Mouse (Mus musculus): Measurements from ENCODE around the gene Spen.

The Spen gene

DNA sequence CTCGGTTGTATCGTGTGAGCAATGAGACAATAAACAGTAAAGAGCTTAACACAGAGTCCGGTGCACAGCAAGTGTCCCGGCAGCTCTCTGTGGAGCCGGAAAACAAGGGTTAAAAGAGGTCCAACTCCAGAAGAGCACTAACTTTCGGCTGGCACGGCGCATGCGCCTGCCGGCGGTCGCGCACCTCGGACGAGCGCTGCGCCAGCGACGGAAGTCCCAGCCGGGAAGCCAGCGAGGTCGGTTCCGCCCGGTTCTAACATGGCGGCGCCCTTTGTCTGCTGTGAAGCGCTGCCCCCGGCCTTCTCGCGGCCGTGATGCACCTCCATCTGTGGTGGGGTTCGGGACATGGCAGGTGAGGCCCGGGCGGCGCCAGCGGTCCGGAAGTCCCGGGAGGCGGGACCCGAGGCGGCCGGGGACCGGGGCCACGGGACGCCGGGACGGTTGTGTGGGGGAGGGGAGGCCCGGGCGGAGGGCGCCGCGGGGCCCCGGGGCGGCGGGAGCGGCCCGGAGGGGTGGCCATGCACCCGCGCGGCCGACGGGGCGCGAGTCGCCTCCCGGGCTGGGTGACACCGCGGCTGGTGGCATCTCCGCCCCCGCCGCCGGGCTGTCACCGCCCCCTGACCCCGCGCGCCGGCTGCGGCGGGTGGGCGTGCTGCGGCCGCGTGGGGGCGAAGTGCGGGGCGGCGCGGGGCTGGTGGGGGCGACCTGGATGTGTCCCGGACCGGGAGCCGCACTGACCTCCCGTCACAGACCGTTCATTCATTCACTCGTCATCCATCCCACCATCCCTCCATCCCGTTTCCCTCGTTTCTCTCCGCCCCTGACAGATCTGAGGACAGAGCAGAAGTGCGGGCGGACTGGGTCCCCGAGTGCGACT lies 93.7 kb downstream of the Spen start, which contains the start of gene Zbtb17:
Gene Zbtb17 (plus strand): TSS at position 204 of the 877 bp plus-strand sequence.
- DNase-seq, result peak; percentile 95

DNA sequence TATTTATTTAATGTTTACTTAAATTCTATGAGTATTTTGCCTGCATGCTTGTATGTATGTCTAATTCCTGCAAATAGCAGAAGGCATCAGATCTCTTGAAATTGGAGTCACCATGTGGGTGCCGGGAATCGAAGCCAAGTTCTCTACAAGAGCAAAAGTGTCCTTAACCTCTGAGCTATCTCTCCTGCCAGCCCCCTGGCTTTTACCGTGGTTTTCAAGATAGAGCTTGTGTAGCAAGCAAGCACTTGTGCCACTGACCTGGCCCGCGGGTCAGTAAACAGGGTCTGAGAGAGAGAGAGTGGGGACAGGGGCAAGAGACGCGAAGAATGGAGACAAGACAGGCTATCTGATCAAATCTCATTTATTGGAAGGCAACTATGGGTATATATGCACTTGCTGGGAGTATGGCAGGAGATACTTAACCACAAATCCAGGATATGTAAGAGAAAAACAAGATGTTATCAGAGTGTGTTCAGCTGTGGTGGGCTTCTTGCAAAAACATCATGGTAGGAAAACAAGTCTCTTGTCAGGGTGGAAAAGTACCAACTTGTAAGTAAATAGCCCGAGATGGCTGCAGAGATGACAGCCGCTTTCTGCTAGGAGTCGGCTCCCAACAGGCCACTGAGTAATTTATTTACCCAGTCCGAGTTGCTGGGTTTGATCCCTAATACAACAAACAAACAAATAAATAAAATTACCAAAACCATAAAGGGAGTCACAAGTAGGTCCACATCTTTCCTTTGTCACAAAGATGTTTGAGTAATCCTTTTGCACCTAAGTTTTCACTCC lies 94.6 kb downstream of the Spen start:
- DNase-seq, result no peak

DNA sequence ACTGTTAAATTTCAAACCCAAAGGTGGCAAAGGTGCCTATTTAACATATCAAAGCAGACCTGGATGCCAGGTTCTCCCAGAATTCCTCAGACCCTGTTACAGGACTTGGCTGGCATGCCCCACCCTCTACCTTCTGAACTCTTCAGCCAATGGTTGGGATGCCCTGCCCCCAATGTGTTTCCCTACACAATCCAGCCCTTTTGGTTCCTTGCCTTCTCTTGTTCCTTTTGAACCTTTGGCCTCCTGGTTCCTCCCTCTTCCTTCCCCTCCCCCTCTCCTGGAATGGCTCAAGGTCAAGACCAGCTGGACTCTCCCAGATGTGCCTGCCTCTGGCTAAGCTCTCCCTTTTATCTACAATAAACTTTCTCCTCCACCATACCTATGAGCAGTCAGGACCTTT lies 97.5 kb downstream of the Spen start:
- no peak for DNase-seq

DNA sequence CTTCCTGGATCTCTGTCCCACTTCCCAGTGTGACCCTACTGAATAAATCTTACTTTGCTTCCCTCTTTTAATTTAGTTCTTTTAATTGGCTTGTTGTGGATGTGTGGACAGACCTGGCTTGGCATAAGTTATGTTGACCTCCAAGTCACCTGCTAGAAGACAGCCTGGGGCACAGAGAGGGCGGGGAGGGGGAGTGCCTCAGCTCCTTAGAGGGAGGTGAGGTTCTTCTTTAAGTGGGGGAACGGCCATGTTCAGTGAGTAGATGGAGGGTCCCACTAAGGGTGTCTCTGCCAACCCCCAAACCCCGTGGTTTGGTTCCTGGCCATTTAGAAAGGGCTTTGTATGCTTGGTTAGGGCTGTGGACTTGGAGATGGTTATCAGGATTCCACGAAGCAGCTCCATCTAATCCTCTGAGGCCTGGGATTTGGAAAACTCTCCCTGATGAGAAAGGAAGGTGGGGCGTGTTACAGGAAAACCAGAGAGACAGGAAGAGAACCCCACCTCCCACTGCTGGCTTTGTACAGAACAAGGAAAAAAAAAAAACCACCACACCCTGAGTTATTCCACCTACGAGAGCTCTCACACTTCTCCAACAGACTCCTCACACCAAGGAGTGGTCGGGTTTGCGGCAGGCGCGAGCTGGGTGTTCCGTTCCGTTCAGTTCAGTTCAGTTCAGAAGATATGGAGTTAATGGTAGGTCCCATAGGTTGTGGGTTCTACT lies 99.2 kb downstream of the Spen start:
- DNase-seq, result no peak

DNA sequence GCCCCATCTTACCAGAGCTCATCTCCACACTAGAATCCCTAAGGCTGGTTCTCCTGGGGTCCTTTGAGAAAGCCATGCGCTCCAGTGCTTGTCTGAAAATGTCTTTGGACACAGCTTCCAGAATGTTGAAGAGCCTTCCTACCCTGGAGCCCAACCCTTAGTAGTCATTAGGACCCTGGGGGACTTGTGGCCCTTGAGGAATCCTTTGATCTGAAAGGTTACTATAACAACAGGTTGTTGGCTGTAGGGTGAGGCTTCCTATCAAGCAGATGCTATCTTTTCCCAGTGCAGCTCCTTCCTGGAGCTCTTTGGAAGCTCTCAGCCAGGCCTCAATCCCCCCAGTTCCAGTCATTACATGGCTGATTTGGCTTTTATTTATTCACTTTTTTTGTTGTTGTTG lies 102.4 kb downstream of the Spen start, which contains the start of gene Srarp:
Gene Srarp (minus strand): TSS at position 132 of the 400 bp plus-strand sequence.
- DNase-seq, result no peak

DNA sequence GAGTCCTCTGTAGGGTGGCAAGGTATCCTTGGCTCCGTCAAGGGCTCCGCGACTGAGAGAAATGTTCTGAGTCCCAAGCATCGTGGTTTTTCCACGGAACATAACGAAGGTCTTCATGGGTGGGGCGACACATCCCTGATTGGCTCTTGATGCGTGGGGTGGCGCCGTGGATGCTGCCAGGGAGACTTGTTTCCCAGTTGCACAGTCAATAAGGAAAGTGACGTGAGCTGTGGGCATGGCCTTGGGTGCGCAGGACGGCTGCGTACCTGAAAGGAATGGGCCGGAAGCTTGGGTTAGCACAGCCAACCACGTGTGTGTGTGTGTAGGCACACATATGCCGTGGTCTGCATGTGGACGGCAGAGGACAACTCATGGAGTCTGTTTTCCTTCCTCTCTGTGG lies 105.2 kb downstream of the Spen start:
- no peak for DNase-seq

DNA sequence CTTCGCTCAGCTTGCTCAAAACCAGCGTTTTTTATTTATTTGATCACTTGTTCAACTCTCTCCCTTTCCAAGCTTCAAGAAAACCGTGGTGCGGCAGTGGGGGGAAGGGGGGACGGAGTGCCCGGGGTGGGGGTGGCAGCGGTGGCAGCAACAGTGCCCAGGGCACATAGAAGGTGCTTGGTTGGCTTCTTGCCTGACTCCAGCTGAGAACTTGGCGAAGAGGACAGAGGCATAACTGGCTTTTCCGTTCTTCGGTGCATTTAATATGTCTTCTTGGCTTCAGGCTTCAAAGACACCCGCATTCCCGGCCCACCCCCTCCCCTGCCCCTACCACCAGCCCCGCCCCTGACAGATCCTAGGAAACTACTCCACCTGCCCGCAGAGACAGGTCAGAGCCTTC lies 105.7 kb downstream of the Spen start:
- DNase-seq, result no peak

DNA sequence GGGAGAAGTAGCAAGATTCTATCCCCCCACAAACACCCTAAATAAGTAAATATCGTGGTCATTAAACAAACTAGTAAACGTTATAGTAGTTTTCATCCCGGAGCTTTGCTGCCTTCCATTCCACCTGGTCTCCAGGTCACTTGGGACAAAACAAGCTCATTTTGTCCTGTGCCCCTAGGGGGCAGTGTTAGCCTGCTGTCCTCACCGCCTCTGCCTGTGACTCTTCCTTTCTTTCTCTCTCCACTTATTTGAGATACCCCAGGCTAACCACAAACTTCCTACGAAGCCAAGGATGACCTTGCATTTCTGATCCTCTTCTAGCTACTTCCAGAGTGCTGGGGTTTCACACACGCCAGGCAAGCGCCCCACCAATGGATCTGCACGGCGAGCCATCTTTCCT lies 107.4 kb downstream of the Spen start:
- DNase-seq, result peak; percentile 75

DNA sequence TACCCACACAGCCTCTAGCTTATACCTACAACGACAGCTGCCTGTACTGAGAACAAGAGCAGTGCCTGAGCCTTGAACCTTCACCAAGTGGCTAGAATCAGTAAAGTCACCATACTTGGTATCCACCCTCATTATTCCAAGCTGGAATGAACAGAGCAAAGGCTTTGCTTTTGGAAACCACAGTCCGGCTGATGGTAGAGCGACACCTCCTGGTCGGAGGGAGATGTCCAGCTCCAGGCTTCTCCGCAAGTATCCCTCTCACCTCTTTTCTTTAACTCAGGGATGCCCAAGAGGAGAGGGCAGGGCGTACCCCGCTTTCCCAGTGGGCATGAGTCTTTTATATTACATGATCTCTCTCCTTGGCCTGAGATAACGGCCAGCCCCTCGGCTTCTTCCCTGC lies 108.5 kb downstream of the Spen start:
- peak; percentile 47 for DNase-seq

DNA sequence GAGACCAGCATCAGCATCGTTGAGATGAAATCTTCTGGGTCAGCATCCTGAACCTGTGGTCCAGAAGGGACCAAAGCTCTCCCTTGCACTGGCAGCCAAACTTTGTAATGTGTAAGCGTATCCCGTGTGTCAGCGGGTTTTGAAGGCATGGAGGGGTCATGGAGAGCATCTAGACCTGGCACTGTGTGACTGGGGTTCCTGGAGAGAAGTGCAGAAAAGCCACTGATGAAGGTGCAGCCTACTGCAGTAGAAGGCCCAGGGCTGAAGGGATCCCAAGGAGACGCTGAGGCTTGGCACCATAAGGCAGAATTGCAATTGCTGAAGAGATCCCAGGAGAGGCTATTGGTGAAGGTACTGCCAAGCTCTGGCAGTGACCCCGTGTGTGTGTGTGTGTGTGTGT lies 109.0 kb downstream of the Spen start:
- no peak for DNase-seq

DNA sequence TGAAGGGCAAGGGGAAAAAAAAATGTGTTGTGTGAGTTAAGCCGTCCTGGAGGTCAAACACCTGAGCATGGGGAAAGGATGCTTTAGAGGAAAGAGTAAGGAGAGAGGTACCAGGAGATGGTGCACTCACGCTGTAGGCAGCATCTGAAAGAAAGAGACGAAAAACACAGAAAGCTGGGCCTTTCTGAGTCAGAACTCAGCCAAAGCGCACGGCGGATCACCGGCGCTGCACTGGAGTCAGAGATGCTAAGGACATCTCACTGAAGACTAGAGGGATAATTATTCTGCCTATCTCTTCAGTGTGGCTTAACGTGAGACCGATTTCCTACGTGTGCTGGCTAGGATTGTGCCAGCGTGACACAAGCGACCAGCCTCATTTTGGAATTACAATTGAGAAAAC lies 110.5 kb downstream of the Spen start:
- no peak for DNase-seq

DNA sequence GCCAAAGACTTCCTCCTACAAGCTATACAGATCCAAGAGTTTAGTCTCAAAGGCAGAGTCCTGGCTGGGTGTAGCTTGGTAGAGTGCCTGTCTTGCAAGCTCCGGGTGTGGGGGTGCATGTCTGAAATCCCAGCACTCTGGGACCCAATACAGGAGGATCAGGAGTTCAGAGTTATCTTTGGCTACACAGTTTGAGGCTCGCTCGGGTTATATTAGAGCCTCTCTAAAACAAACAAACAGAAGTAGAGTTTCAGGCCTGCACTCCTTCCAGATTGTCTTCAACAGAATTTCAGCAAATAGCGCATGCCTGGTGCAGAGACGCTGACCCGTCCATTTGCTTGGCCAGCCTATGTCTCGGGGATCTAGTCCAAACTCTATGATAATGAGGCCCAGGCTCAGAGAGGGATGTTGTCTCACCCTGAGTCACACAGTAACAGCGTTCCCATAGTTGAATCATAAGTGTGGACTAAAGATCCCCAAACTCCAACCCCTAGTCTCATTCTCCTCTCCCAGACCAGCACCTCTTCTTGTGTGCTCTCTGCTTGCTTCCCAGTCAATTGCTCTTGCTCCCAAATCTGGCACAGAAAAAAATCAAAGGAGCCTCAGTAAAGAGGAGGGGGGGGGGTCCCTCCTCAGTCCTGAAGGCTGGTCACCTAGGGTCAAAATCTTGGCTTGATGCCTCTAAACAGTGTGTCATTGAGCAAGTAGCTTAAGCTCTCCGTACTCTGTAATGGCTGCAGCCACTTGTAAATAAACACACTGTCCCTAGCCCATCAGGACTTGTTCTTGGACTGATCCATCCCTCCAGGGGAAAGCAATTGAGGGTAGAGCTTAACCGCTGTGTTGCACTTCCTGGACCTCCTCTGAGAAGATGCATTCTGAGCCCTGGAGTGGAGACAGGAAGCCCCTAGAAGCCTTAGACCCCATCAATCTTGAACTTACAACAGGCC lies 111.3 kb downstream of the Spen start:
- DNase-seq, result no peak

DNA sequence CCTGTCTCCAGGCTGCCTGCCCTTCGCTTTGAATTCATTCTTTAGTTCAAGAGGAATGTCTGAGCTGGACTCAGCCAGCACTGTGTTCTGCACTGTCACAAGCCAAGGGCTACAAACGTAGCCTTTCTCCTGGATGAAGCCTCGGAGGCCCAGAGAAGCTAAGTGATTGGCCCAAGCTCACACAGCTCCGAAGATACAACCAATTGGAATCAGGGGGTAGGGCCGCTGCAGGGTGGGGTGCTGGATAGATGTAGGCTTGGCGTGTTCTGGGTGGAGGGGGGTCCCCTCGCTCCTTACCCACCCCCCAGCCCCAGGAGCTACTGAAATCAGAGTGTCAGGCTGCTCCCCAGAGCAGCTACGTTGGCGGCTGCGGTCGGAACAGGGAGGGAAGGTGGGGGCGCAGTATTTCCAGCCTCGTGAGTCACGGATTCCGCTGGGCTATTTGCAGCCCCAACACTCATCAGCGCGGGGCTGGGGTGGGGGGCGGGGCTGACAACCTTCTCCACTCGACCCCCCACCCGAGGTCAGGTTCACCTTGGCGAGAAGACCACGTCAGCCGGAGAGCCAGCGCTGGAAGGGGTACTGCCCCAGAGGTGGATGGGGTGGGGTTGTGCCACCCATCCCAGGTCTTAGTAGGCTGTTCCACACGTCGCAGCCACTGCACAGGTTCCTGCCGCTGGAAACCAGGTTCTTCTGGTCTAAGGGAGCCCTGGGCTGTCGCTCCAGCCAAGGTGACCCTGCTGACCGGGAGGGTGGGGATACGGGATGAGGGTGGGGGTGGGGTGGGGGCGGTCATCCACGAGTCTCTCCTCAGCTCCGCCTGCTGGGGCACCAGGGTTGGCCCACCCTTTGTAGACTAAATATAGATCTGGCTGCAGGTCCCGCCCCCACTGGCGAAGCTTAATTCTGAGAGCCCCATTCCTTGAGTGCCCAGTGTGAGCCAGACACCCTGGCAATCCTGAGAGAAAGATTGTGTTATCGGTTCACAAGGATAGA lies 112.6 kb downstream of the Spen start:
- peak; percentile 53 for DNase-seq

DNA sequence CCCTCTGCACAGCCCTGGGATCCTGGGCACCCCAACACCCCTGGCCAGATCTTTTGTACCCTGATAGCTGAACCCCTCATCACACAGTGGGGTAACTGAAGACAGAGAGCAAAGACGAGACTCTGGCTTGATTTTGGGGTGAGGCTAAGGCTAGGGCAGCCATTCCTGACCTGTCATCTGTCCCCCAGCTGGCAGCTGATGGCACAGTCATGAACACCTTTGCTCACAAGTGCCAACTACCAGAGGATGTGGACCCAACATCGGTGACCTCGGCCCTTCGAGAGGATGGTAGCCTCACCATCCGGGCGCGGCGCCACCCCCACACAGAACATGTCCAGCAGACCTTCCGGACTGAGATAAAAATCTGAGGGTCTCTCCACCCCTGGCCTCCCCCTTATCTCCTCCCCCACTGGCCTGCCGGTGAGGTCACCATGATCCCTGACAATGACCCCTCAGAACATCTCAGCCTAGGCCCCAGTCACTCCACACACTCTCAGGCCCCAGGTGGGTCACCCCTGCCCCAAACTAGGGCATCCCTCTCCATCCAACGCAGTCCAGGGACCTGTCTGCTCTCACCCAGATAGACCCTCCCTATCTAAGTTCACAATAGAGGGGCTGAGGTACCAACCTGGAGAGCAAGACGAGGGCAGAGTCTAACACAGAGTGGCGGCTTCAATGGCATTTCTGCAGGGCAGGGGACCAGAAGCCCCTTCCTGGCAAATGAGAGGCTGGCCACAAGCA lies 114.5 kb downstream of the Spen start:
- no peak for DNase-seq

DNA sequence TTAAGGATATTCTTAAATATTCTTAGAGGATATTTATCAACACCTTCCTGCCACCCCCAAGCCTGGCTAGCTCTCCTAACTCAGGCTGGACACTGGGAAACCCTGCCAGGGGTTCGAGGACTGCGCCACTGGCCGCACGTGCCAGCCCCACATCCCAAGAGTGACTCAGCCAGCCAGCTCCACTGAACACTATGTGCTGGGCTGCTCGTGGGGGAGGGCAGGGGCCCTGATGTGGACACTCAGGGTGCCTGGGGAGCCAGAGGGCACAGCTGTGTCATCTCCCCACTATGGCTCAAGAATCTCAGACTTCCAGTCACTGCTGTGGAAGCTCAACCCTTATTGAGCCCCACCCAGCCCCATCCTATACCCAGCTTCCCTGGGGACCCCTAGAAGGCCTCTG lies 115.1 kb downstream of the Spen start:
- no peak for DNase-seq

DNA sequence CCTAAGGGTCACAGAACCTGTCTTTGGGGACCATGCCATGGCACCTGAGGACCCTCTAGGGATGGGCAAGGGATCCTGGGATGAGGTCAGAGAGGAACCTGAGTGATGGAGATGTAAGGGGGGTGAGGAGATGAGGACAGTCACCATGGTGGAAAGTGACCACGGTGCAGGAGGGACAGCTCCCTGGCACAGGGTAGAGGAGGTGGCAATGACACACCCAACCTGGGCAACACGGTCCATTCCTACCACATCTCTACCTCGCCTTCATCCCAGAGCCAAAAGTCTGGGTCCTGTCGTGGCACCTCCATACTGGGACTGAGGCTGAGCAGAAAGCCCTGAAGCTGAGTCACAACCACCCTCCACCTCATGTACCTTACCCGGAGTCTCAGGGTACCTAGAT lies 115.6 kb downstream of the Spen start:
- no peak for DNase-seq

DNA sequence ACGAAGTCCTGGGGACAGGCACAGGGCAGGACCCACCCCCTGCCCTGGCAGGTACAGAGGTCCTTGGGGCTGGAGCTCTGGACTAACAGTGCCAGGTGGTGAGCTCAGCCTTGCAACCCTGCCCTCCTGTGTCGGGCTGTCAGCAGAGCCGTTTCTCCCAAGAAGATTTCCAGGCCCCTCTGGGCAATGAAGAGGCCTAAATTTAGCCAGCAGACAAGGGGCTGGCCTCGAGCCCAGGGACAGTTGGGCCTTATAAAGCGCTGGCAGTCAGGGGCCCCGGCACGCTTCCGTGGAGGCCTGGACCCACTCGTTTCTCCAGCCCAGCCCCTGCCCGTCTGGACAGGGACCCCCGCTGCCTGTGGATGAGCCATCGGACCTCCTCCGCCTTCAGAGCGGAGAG lies 117.0 kb downstream of the Spen start:
- no peak for DNase-seq

DNA sequence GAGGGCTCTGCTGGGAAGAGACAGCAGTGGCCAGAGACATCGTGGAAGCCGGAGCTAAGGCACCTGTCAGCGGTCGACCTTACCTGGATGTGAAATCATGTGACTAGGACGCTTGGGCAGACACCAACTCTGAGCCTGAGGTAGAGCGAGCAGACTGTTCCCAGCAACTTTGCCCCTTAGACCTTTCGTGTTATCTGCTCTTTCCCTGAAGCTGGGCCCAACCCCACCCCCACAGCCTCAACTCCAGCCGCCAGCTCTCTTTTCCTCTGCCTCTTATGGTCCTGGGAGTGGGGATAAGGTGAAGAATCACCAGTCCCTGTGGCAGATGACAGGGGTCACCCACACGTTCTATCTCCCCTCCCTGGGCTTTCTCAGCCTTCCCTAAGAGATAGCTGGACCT lies 117.5 kb downstream of the Spen start:
- no peak for DNase-seq

DNA sequence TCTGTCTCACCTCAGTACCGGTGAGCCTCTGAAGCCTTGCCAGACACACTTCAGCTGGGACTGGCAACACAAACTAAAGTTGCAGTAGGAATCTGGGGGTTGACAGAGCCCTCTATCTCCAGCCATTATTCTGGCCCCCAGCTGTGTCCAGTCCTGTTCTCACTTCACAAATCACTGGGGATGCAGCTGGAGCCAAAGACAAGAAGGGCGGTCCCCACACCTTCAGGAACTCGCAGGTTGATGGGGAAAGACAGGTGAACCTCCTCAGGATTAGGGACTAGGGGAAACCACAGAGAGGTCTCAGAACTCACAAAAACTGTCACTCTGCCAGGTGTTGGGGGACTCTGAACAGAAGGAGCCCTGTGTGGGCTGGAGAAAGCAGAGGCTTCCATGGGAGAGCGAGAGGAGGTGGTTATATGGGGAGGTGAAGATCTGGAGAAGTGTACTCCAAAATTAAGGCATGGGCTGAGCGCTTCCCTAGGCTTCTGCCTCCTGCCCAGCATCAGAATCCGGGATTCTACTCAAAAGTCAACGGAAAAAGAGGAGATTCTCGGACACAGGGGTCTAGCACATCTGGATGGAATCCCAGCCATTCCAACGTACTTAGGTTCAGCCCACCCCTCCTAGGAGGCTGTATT lies 118.1 kb downstream of the Spen start, which contains the start of gene Hspb7:
Gene Hspb7 (plus strand): TSS at position 588 of the 638 bp plus-strand sequence.
- no peak for DNase-seq
